Mouse (Mus musculus): ENCODE measurements at regions not wholly inside any gene's neighbourhood (a gene's known extent, or its start where the extent isn't known, plus 50 kb on each side); places are given as distances from the start of the nearest gene placed in this dataset.

- TF ChIP-seq CTCF (IDR thresholded peaks at IDR 0.05; ENCODE audit: borderline replicate concordance, insufficient read depth, low read depth, low read length) (no peak), POLR2A (IDR thresholded peaks at IDR 0.05; ENCODE audit: borderline replicate concordance, insufficient read depth, low read length) (no peak)
These were observed 334.3 kb downstream of the Lmbrd1 start for GRCm38 (mm10) chr1:25012754-25013153.
